Mouse (Mus musculus): Measurements from ENCODE around the gene Rundc3b.

Rundc3b gene

GRCm38 (mm10) chr5:8488701-8489297 is 134.0 kb downstream of the Rundc3b start:
- DNase-seq (ENCODE audit: low spot score), result no peak

DNA sequence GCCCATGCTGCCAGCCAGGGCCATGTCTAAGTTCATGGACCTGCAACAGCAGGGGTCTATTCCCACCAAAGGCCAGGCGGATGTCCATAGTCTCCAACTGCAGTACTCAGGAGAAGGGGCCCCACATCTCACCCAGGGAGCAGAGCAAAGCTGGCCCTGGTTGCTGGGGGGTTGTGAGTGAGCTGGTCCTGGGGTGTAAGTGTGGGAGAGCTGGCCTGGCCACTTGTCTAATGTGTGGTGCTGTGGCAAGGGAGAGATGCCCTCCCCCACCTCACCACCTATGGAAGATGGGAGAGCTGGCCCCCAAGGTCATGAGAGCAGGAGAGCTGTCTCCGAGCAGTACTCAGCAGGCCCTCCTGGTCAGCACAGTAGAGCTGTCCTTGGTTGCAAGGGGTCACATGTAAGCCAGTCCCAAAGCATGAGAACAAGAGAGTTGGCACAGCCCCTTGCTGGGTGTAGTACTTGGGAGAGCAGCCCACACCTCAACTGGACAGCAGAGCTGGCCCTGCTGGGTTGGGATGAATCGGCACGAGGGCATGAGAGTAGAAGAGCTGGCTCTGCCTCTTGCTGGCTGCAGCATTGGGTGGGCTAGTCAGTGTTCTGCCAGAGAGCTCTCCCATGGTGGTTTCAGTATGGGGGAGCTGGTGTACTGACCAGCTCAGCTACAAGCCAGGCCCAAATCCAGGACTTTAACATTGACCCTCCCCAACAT is 134.6 kb downstream of the Rundc3b start:
- no peak for DNase-seq (ENCODE audit: low spot score)

GRCm38 (mm10) chr5:8456561-8456960 is 166.2 kb downstream of the Rundc3b start:
- no peak for DNase-seq (ENCODE audit: low spot score)

- DNase-seq (ENCODE audit: low spot score), result no peak
These were observed 167.2 kb downstream of the Rundc3b start for GRCm38 (mm10) chr5:8455565-8455964.

Measured in lung, postnatal 25 days (tissue).